Mouse (Mus musculus): ENCODE data around the gene Abhd2.
"Not testable (repeated sequence)": the region's sequence is repeated elsewhere in the genome, so short reads cannot be mapped to it uniquely, and the experiment has no call there.

Abhd2 gene

DNA sequence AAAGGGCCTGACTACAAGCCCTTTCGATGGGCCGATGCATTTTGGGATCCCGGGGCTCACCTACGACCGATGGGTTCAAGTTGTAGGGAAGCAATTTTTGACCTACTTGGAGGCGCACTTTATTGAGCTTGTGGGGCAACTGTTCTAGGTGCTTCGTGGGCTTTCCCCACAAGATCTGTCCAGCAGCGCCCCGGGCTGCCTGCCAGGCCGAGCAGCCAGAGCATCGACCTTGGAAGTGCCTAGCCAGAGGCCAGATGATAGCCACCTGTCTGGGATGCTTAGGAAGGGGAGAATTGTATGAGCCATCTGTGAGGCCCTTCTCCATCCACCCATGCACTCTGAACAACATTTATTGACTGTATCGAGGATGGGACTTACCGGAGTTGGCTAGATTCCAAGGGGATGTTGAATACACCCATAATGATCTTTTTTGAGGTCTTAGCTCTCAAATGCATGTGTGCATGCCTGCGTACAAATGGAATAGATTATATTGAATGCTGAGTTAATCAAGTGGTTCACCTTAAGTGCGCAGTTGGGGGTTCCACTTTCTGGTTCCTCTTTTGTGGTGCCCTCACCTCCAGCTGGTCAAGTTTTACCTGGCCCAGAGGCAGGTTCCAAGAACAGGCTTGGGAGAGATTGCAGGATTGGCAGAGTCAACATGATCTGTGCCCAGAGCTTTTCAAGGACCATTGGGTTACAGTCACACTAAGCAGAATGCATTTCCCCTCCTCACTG, 906 bp downstream of the Abhd2 start:
- Histone ChIP-seq H3K36me3 (ENCODE audit: control insufficient read depth, insufficient read depth, low read length, poor library complexity, severe bottlenecking) (no peaks in the 10 kb centered on the region; the same call in 1 of the 2 replicates), H3K27me3 (ENCODE audit: control insufficient read depth, insufficient read depth, low read length, poor library complexity, severe bottlenecking) (no peaks in the 10 kb centered on the region)
- peak; percentile 46 for DNase-seq (ENCODE audit: low read depth, low spot score)

DNA sequence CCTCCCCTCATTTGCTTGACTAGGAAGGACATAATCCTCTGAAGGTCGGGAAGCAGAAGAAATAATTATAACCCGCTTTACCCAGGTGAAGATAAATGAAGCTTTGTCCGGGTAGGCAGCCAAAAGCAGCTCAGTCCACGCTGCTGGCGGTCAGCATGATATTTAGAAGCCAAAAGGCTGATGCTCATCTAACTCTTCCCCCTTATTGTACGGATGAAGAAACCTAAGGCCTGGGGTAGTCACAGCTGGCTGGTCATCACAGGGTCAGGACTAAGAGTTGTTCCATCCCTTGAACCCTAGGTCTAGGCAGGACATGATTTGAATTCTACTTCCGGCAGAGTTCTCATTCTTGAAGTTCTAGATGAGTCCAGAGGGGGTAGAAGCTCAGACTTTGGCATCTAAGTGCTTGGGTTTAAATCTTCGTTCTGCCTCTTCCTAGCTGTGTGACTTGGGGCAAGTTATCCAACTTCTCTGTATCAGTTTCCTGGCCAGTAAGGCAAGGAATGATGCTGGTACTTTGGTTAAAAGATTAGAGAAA, 1.5 kb downstream of the Abhd2 start:
- no peak for DNase-seq (ENCODE audit: low read depth, low spot score)
- Histone ChIP-seq H3K27me3 (ENCODE audit: control insufficient read depth, insufficient read depth, low read length, poor library complexity, severe bottlenecking) (no peaks in the 10 kb centered on the region), H3K36me3 (ENCODE audit: control insufficient read depth, insufficient read depth, low read length, poor library complexity, severe bottlenecking) (no peaks in the 10 kb centered on the region; the same call in 1 of the 2 replicates)

GRCm38 (mm10) chr7:79275345-79275744, 2.3 kb downstream of the Abhd2 start:
- no peaks in the 10 kb centered on the region; the same call in 1 of the 2 replicates for H3K36me3 ChIP-seq (ENCODE audit: control insufficient read depth, insufficient read depth, low read length, poor library complexity, severe bottlenecking)
- peak; percentile 38 for DNase-seq (ENCODE audit: low read depth, low spot score)
- no peaks in the 10 kb centered on the region for H3K27me3 ChIP-seq (ENCODE audit: control insufficient read depth, insufficient read depth, low read length, poor library complexity, severe bottlenecking)

- Histone ChIP-seq H3K36me3 (ENCODE audit: control insufficient read depth, insufficient read depth, low read length, poor library complexity, severe bottlenecking) (no peaks in the 10 kb centered on the region; the same call in 1 of the 2 replicates), H3K27me3 (ENCODE audit: control insufficient read depth, insufficient read depth, low read length, poor library complexity, severe bottlenecking) (no peaks in the 10 kb centered on the region)
- DNase-seq (ENCODE audit: low read depth, low spot score) = no peak
Measured at GRCm38 (mm10) chr7:79278432-79278831, 5.4 kb downstream of the Abhd2 start.

- peak; percentile 30 for DNase-seq (ENCODE audit: low read depth, low spot score)
- Histone ChIP-seq H3K36me3 (ENCODE audit: control insufficient read depth, insufficient read depth, low read length, poor library complexity, severe bottlenecking) (no peaks in the 10 kb centered on the region; the same call in 1 of the 2 replicates), H3K27me3 (ENCODE audit: control insufficient read depth, insufficient read depth, low read length, poor library complexity, severe bottlenecking) (no peaks in the 10 kb centered on the region)
Measured at GRCm38 (mm10) chr7:79279376-79280029, 6.5 kb downstream of the Abhd2 start.

DNA sequence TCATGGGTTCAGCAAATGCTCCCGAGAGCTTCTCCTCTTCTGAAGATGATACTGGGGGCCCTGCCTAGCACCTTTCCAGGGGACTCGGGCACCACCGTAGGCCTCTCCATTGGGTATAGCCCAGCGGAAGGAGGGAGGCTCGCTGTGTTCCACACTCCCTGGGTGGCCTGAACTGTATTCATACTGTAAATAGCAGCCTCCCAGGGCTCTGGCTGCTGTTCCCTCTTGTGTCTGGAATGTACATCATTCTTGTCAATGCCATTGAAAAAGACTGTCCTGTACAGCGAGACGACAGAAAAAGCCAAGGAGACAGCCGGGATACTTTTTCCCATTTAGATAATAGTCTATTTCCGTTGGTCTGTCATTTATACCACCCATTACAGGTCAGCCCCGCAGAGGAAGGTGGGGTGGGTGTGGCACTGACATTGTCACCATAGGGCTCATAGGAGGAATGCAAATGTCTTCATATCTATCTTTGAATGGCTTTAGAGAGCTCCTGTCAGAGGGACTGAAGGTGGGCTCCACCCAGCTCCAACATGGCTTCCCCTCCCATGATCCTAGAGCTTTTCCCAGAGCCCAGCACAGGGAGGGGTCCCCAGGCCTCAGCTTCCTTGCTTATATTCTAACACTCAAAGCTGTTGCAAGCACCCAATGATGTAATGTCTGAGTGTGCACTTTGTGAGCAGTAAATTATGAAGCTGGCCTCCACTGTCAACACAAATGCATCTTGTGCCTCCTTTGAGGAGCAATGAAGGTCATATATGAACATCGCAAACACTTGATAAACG, 10.1 kb downstream of the Abhd2 start:
- no peaks in the 10 kb centered on the region for H3K36me3 ChIP-seq (ENCODE audit: control insufficient read depth, insufficient read depth, low read length, poor library complexity, severe bottlenecking)
- DNase-seq (ENCODE audit: low read depth, low spot score) = no peak
- H3K27me3 ChIP-seq (ENCODE audit: control insufficient read depth, insufficient read depth, low read length, poor library complexity, severe bottlenecking) = no peaks in the 10 kb centered on the region

DNA sequence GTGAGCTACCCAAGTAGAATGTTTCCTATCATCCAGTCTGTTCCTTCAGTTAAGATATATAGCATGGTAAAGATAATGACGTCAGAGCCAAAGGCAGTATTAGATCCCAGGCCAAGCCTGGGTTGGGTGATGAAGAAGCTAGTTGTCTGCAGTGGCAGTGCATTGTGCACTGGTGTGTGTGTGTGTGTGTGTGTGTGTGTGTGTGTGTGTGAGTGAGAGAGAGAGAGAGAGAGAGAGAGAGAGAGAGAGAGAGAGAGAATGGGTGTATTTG, 10.6 kb downstream of the Abhd2 start:
- H3K36me3 ChIP-seq (ENCODE audit: control insufficient read depth, insufficient read depth, low read length, poor library complexity, severe bottlenecking); H3K27me3 ChIP-seq (ENCODE audit: control insufficient read depth, insufficient read depth, low read length, poor library complexity, severe bottlenecking); DNase-seq (ENCODE audit: low read depth, low spot score): not testable (repeated sequence)

GRCm38 (mm10) chr7:79284160-79284888, 11.3 kb downstream of the Abhd2 start:
- no peak for DNase-seq (ENCODE audit: low read depth, low spot score)
- no peaks in the 10 kb centered on the region for H3K36me3 ChIP-seq (ENCODE audit: control insufficient read depth, insufficient read depth, low read length, poor library complexity, severe bottlenecking)
- no peaks in the 10 kb centered on the region for H3K27me3 ChIP-seq (ENCODE audit: control insufficient read depth, insufficient read depth, low read length, poor library complexity, severe bottlenecking)

DNA sequence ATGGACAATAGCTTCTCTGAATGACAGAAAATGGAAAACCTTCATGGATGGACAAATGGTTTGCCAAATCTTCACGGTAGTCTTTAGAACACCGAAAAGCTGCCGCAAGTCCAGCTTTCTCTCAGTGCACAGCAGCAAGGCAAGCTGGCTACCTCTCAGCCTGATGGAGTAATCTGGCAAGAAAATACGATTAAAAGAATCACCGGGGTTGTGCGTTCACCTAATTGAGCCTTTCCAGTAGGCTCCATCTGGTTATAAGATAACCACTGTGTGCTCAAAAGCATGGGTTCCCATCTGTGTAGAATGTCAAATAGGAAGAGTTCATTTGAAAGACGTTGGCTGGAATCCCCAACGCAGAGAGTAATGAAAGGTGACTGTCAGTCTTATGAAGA, 11.9 kb downstream of the Abhd2 start:
- Histone ChIP-seq H3K27me3 (ENCODE audit: control insufficient read depth, insufficient read depth, low read length, poor library complexity, severe bottlenecking) (no peaks in the 10 kb centered on the region), H3K36me3 (ENCODE audit: control insufficient read depth, insufficient read depth, low read length, poor library complexity, severe bottlenecking) (no peaks in the 10 kb centered on the region)
- DNase-seq (ENCODE audit: low read depth, low spot score) = no peak

DNA sequence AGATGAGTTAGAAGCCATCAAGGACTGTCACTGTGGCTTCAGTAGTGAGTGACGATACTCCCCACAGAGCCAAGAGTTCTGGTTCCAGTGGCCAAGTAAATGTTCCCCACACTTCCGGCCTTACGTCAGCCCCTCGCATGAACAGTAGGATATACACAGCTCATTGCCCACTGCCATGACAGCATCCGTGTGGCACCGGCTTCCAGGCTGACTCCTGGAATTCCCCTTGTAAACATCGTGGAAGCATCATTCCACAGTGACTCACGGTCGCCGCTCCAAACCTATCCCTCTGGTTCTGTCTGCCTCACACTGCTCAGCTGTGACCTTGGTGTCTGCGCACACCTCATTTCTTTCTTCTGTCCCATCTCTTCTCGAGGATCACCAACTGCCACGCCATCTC, 12.4 kb downstream of the Abhd2 start:
- no peak for DNase-seq (ENCODE audit: low read depth, low spot score)
- Histone ChIP-seq H3K36me3 (ENCODE audit: control insufficient read depth, insufficient read depth, low read length, poor library complexity, severe bottlenecking) (no peaks in the 10 kb centered on the region), H3K27me3 (ENCODE audit: control insufficient read depth, insufficient read depth, low read length, poor library complexity, severe bottlenecking) (no peaks in the 10 kb centered on the region)

DNA sequence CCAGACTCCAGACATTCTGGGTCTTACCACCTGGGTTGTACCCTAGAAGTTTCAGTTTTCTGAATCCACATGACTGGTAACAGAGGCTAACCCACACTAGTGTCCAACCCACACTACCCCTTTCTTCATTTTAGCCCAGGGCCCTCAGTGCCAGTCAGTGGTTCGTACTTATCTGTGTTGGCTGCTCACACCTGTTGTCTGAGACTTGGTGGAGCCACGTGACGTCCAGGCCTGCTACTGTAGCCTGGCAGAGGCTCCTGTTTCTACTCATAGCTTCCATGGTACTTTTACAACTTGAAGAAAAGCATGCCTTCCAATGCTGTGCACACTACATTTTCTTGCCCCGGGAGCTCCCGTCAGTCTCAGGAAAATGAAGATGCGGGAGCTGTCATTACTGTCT, 14.2 kb downstream of the Abhd2 start:
- DNase-seq (ENCODE audit: low read depth, low spot score) = no peak
- H3K36me3 ChIP-seq (ENCODE audit: control insufficient read depth, insufficient read depth, low read length, poor library complexity, severe bottlenecking) = no peaks in the 10 kb centered on the region
- no peaks in the 10 kb centered on the region for H3K27me3 ChIP-seq (ENCODE audit: control insufficient read depth, insufficient read depth, low read length, poor library complexity, severe bottlenecking)

DNA sequence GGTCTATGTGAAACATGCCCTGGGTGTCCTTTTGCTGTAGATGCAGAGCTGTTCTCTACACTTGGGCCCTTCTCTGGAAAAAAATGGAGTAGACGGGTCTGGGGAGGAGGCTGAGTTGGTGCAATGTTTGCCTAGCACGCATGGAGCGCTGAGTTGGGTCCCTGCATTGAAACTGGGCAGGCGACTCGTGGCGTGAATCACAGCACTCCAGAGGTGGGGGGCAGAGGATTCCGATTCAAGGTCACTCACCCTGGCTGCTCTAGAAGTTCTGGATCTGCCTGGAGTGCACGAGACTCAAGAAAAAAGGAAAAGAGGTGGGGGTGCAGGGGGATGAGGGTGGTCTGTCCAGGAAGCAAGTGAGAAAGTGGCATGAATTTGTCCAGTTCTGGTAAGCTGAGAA, 14.9 kb downstream of the Abhd2 start:
- DNase-seq (ENCODE audit: low read depth, low spot score) = no peak
- H3K27me3 ChIP-seq (ENCODE audit: control insufficient read depth, insufficient read depth, low read length, poor library complexity, severe bottlenecking) = no peaks in the 10 kb centered on the region
- no peaks in the 10 kb centered on the region for H3K36me3 ChIP-seq (ENCODE audit: control insufficient read depth, insufficient read depth, low read length, poor library complexity, severe bottlenecking)

- no peak for DNase-seq (ENCODE audit: low read depth, low spot score)
- Histone ChIP-seq H3K27me3 (ENCODE audit: control insufficient read depth, insufficient read depth, low read length, poor library complexity, severe bottlenecking) (no peaks in the 10 kb centered on the region), H3K36me3 (ENCODE audit: control insufficient read depth, insufficient read depth, low read length, poor library complexity, severe bottlenecking) (no peaks in the 10 kb centered on the region)
Measured at GRCm38 (mm10) chr7:79288422-79288821, 15.4 kb downstream of the Abhd2 start.

DNA sequence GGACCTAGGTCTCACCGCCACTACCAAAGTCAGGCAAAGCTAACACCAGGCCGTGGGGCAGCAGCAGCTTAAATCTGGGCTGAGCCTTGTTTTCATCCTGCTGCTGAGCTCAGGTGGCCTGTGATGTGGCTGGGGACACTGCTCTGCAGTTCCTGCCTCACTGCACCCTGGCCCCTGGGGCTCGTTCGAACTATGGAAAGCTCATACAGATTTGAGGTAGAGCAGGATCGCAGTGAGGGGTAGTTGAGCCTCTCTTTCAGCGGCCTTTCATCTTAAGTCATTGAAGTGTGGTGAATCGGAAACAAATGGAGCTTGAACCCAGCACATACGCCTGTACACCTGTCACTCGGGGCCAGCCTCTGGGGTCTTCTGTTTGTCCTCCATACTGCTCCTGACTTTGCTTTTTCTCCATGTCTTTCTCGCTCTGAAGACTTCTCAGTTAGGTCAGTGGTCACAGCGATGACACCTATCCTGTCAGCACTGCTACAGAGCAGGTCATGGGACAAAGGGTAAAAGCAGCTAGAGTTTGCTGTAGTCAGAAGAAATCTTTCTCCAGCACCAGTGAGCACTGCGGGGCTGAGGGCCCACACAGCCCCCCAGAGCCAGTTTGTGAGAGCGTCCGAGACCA, 20.7 kb downstream of the Abhd2 start:
- no peak for DNase-seq (ENCODE audit: low read depth, low spot score)
- Histone ChIP-seq H3K36me3 (ENCODE audit: control insufficient read depth, insufficient read depth, low read length, poor library complexity, severe bottlenecking) (peaks cover 7% of the 10 kb centered on the region), H3K27me3 (ENCODE audit: control insufficient read depth, insufficient read depth, low read length, poor library complexity, severe bottlenecking) (no peaks in the 10 kb centered on the region)

Data from splenic B cell, adult 2 months (primary cell).